Mouse (Mus musculus) left cerebral cortex, adult 18-20 months (tissue): Measurements from ENCODE around the gene Srd5a1. TPM values are rescaled to one million over a fixed set of nuclear protein-coding genes. Genes with fewer than 3 reads are reported as not detected.
"Not testable (repeated sequence)": the region's sequence is repeated elsewhere in the genome, so short reads cannot be mapped to it uniquely, and the experiment has no call there.

Experiments used
- DNase-seq, 2 experiments: peaks; one replicate each; pipeline ENCODE4 v3.0.0; 2021 to 2022; ENCODE audit warnings: low spot score in 2 of 2, mixed read lengths in 1 of 2
- total RNA-seq, 2 experiments: library from RNA; stranded (reverse); gene quantifications; 2 replicates each; pipeline ENCODE4 v1.2.3; 2021

The Srd5a1 gene
- total RNA-seq, 2 experiments from 2014 or later = 7.0 to 7.3 TPM

- no peak for DNase-seq
Observed at GRCm38 (mm10) chr13:69627941-69628340, 16.7 kb upstream of the Srd5a1 start.

DNA sequence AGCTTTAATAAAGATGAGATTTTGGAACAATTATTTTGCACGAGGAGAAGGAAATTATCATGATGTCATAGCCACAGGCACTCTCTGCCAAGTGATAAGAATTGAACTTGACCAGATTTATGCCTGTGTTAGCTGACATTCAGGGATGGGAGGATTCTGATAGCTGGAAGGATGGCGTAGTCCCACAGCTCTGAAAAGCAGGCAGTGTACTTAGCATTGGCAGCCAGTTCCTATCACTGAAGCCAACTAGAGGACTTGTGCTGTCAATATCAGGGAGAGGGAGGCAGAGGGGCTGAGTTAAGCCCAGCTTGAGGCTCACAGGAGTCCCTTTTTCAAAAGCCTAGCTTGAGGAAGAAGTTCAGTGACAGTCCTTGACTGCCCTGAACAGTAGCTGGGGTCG is 13.3 kb upstream of the Srd5a1 start:
- no peak for DNase-seq

- no peak for DNase-seq
Observed at GRCm38 (mm10) chr13:69623843-69624242, 12.6 kb upstream of the Srd5a1 start.

GRCm38 (mm10) chr13:69616716-69617115 is 5.5 kb upstream of the Srd5a1 start:
- DNase-seq = no peak

- no peak for DNase-seq
Observed at GRCm38 (mm10) chr13:69612175-69612544, 918 bp upstream of the Srd5a1 start.

- DNase-seq = peak; percentile 17 to 26
Observed at GRCm38 (mm10) chr13:69610751-69611397, 368 bp downstream of the Srd5a1 start.

DNA sequence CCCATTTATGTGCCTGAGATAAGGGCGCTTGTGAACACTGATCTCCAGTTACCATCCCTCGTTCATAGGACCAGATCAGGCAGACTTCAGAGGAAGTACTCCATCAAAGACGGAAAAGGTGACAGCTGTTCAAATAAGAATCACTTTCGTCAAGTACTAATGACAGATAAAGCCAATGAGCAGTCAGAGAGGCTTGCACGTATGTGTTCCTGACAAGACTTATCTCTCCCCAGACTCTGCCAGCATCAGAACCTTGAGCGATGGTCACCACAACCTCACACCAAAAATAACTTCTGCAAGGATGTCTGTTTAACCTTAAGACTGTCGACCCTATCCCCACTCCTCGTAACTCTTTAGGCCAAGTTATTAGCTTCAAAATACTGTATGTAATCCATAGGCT is 2.5 kb downstream of the Srd5a1 start:
- DNase-seq = no peak

GRCm38 (mm10) chr13:69604670-69605069 is 6.6 kb downstream of the Srd5a1 start:
- no peak for DNase-seq

DNA sequence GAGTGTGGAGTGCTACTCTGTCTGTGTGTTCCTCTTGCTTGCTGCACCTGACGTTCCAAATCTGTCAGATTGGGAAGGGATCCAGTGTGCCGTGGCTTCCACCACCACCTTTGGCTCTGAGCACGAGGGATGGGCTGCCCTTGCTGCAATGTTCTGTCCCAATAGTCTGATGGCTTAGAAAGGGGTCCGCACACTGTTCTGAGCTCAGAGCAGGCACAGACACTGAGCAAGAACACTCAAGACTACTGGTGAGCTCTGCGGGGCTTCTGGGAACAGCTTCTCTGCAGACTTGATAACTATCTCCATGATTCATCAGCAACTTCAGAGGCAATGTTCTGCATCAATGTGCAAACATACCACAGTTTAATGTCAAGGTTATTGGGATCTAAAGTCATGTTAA is 9.9 kb downstream of the Srd5a1 start:
- no peak for DNase-seq

DNA sequence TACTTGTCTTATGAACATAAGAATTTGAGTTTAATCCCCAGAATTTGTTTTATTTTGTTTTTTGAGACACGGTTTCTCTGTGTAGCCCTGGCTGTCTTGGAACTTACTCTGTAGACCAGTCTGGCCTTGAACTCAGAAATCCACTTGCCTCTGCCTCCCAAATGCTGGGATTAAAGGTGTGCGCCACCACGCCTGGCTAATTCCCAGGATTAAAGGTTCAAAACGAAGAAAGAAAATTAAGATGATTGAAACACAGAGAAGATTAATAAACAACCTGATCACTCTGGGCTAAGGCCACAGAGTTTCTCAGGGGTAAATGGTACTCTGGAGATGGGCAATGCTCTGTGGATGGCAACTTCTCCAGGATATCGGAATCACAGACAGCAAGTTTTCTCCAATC is 10.4 kb downstream of the Srd5a1 start:
- DNase-seq = not testable (repeated sequence)

- DNase-seq = no peak
Observed at GRCm38 (mm10) chr13:69598867-69599266, 12.4 kb downstream of the Srd5a1 start.

GRCm38 (mm10) chr13:69596515-69596914 is 14.7 kb downstream of the Srd5a1 start:
- no peak for DNase-seq

GRCm38 (mm10) chr13:69595911-69596310 is 15.3 kb downstream of the Srd5a1 start:
- DNase-seq = no peak

- no peak for DNase-seq
Observed at GRCm38 (mm10) chr13:69594577-69595256, 16.5 kb downstream of the Srd5a1 start.

GRCm38 (mm10) chr13:69593453-69593852 is 17.8 kb downstream of the Srd5a1 start:
- DNase-seq = no peak

DNA sequence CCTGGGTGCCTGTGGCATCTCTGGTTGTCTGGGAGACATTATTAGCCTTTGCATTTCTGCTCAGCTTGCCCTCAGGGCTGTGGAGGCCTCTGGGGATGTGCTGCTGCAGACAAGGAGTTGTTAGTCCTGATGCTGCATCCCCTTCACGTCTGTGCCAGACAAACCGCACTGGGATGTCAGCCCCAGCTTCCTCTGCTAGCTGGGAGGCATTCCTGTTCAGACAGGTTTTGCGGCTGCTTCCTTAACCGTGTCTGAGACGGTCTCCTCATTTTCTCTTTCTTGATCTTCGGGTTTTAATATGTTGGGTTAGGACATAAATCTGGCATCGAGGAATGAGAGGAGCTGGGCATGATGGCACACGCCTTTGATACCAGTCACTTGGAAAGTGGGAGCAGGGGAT is 19.0 kb downstream of the Srd5a1 start:
- no peak for DNase-seq

GRCm38 (mm10) chr13:69591338-69591737 is 19.9 kb downstream of the Srd5a1 start:
- DNase-seq = no peak

- no peak for DNase-seq
Observed at GRCm38 (mm10) chr13:69588263-69588662, 23.0 kb downstream of the Srd5a1 start.

GRCm38 (mm10) chr13:69587849-69588248 is 23.4 kb downstream of the Srd5a1 start:
- no peak for DNase-seq

- DNase-seq = no peak
Observed at GRCm38 (mm10) chr13:69586337-69586736, 24.9 kb downstream of the Srd5a1 start.

GRCm38 (mm10) chr13:69585828-69586227 is 25.4 kb downstream of the Srd5a1 start:
- DNase-seq = no peak

GRCm38 (mm10) chr13:69583591-69583990 is 27.7 kb downstream of the Srd5a1 start:
- DNase-seq = no peak

GRCm38 (mm10) chr13:69582411-69582810 is 28.8 kb downstream of the Srd5a1 start:
- DNase-seq = no peak
